Mouse (Mus musculus) embryonic facial prominence, embryonic 11.5 days (tissue): ENCODE results near the gene Rxfp2. TPM values are rescaled to one million over a fixed set of nuclear protein-coding genes. Genes with fewer than 3 reads are reported as not detected.

Source experiments
- ATAC-seq: fragments of 200-750 bp; cut with Nextera tagmentation; replicated peaks from 2 replicates; pipeline ENCODE4 v1.8.0; 2017; ENCODE audit warnings: low read depth; ENCODE audit not compliant: insufficient number of reproducible peaks, low FRiP score, low TSS enrichment
- DNase-seq: peaks from one replicate; pipeline ENCODE4 v3.0.0-alpha.2; 2015; ENCODE audit warnings: low spot score
- H3K27ac ChIP-seq: fragments of 300-500 bp; sonication (generic); replicated peaks from 2 replicates; pipeline ENCODE4 v1.5.1; 2014; ENCODE audit warnings: mild to moderate bottlenecking, low read depth, low read length, control low read depth
- H3K27me3 ChIP-seq: fragments of 300-500 bp; sonication (generic); 2 replicates; pipeline ENCODE4 v1.6.1; 2014; ENCODE audit warnings: mild to moderate bottlenecking, low read length, moderate library complexity, mixed read lengths; ENCODE audit not compliant: control insufficient read depth, insufficient read depth
- H3K36me3 ChIP-seq: fragments of 300-500 bp; sonication (generic); replicated peaks from 2 replicates; pipeline ENCODE4 v1.6.1; 2014; ENCODE audit warnings: low read depth, mild to moderate bottlenecking, low read length, moderate library complexity, mixed read lengths; ENCODE audit not compliant: control insufficient read depth, insufficient read depth
- H3K4me1 ChIP-seq: fragments of 300-500 bp; sonication (generic); 2 replicates; pipeline ENCODE4 v1.6.1; 2014; ENCODE audit warnings: low read length, mixed read lengths; ENCODE audit not compliant: control insufficient read depth, insufficient read depth
- H3K4me2 ChIP-seq: fragments of 300-500 bp; sonication (generic); 2 replicates; pipeline ENCODE4 v1.6.1; 2014; ENCODE audit warnings: low read depth, mild to moderate bottlenecking, control low read depth, low read length, moderate library complexity
- H3K4me3 ChIP-seq: fragments of 300-500 bp; sonication (generic); 2 replicates; pipeline ENCODE4 v1.5.1; 2014; ENCODE audit warnings: low read depth, low read length, control low read depth
- H3K9ac ChIP-seq: fragments of 300-500 bp; sonication (generic); replicated peaks from 2 replicates; pipeline ENCODE4 v1.6.1; 2014; ENCODE audit warnings: mild to moderate bottlenecking, control low read depth, low read length
- H3K9me3 ChIP-seq: fragments of 300-500 bp; sonication (generic); replicated peaks from 2 replicates; pipeline ENCODE4 v1.6.1; 2016; ENCODE audit warnings: mild to moderate bottlenecking, low read length, inconsistent platforms, mixed read lengths; ENCODE audit not compliant: control insufficient read depth
- WGBS: fragments of 180-500 bp; shearing (Covaris S2); extraction: QIAGEN DNeasy Blood & Tissue Kit; methylation state at CpG from one replicate; pipeline ENCODE4 v1.1.7; 2014; 5-methylcytosine and 5-hydroxymethylcytosine counted together
- polyA plus RNA-seq: library from polyadenylated mRNA; unstranded; fragments of >200 nt; fragmentation: Nextera tagmentation; extraction: Ambion mirVana; gene quantifications from 2 replicates; pipeline ENCODE4 v1.2.1, GENCODE M21; 2014

Gene Rxfp2
- polyA plus RNA-seq, 1 experiment from 2014 or later = 0.41 TPM

- no peaks in the 10 kb centered on the region for H3K36me3 ChIP-seq
- no peaks in the 10 kb centered on the region for H3K9me3 ChIP-seq
- DNase-seq = no peak
- no peak overlapping the region for H3K9ac ChIP-seq
- no peak overlapping the region for H3K27ac ChIP-seq
- H3K27me3 ChIP-seq = no peaks in the 10 kb centered on the region
- WGBS = 50% methylated on average over 6 of the region's 6 CpGs
- no peak overlapping the region for H3K4me3 ChIP-seq
- no peak; the same call in 1 of the 2 replicates for ATAC-seq
- H3K4me1 ChIP-seq = no peaks in the 10 kb centered on the region
- H3K4me2 ChIP-seq = no peak overlapping the region
Observed at GRCm38 (mm10) chr5:150005355-150005754, 13.1 kb upstream of the Rxfp2 start.

DNA sequence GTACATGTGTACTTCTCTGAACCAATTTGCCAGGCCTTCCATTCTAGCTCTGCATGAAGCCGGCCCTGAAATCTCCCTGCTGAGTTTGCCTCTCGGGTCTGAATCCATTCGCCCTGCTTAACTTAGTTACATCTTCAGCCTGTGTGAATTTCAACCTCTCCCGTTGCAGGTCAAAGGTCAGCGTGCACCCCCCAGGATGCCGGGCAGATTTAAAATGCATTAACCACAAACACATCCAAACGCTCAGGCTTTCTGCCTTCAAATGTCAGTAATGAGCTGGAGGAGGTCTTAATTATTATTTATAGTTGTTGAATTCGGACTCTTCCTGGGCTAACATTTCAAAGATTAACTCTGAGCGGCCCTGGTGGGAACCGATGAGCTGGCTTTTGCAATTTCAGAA, 1.6 kb upstream of the Rxfp2 start:
- DNase-seq (peak; percentile 17), ATAC-seq (no peak)
- Histone ChIP-seq H3K9me3 (no peaks in the 10 kb centered on the region), H3K27me3 (no peaks in the 10 kb centered on the region), H3K4me2 (no peak overlapping the region), H3K9ac (no peak overlapping the region), H3K36me3 (no peaks in the 10 kb centered on the region), H3K4me3 (no peak overlapping the region), H3K4me1 (no peaks in the 10 kb centered on the region), H3K27ac (no peak overlapping the region)
- WGBS = 19% methylated on average over 10 of the region's 10 CpGs

- Histone ChIP-seq H3K4me3 (no peak overlapping the region), H3K9ac (no peak overlapping the region), H3K27me3 (no peaks in the 10 kb centered on the region), H3K9me3 (no peaks in the 10 kb centered on the region), H3K36me3 (no peaks in the 10 kb centered on the region), H3K4me2 (no peak overlapping the region), H3K4me1 (no peaks in the 10 kb centered on the region), H3K27ac (no peak overlapping the region)
- ATAC-seq (no peak), DNase-seq (no peak)
- WGBS = 44% methylated on average over 9 of the region's 9 CpGs
Observed at GRCm38 (mm10) chr5:150017672-150018071, 803 bp upstream of the Rxfp2 start.

- Histone ChIP-seq H3K4me1 (no peaks in the 10 kb centered on the region), H3K27ac (no peak overlapping the region), H3K9ac (no peak overlapping the region), H3K4me3 (no peak overlapping the region), H3K36me3 (no peaks in the 10 kb centered on the region), H3K4me2 (no peak overlapping the region), H3K9me3 (no peaks in the 10 kb centered on the region), H3K27me3 (no peaks in the 10 kb centered on the region)
- DNase-seq = peak; percentile 93
- 4% methylated on average over 6 of the region's 6 CpGs for WGBS
- no peak for ATAC-seq
Observed at GRCm38 (mm10) chr5:150020851-150021250, 2.4 kb downstream of the Rxfp2 start.

- no peak for DNase-seq
- no peak overlapping the region for H3K27ac ChIP-seq
- no peaks in the 10 kb centered on the region for H3K27me3 ChIP-seq
- H3K4me3 ChIP-seq = no peak overlapping the region
- 76% methylated on average over 4 of the region's 4 CpGs for WGBS
- no peaks in the 10 kb centered on the region for H3K9me3 ChIP-seq
- H3K4me1 ChIP-seq = no peaks in the 10 kb centered on the region
- no peak for ATAC-seq
- no peaks in the 10 kb centered on the region for H3K36me3 ChIP-seq
- no peak overlapping the region for H3K4me2 ChIP-seq
- H3K9ac ChIP-seq = no peak overlapping the region
Observed at GRCm38 (mm10) chr5:150021805-150022204, 3.3 kb downstream of the Rxfp2 start.

- no peaks in the 10 kb centered on the region for H3K36me3 ChIP-seq
- H3K4me3 ChIP-seq = no peak overlapping the region
- H3K4me2 ChIP-seq = no peak overlapping the region
- no peaks in the 10 kb centered on the region for H3K4me1 ChIP-seq
- 86% methylated on average over 18 of the region's 18 CpGs for whole genome bisulfite sequencing
- no peak for ATAC-seq
- H3K27me3 ChIP-seq = no peaks in the 10 kb centered on the region
- no peaks in the 10 kb centered on the region for H3K9me3 ChIP-seq
- no peak overlapping the region for H3K27ac ChIP-seq
- no peak for DNase-seq
- H3K9ac ChIP-seq = no peak overlapping the region
Observed at GRCm38 (mm10) chr5:150022556-150022955, 4.1 kb downstream of the Rxfp2 start.

DNA sequence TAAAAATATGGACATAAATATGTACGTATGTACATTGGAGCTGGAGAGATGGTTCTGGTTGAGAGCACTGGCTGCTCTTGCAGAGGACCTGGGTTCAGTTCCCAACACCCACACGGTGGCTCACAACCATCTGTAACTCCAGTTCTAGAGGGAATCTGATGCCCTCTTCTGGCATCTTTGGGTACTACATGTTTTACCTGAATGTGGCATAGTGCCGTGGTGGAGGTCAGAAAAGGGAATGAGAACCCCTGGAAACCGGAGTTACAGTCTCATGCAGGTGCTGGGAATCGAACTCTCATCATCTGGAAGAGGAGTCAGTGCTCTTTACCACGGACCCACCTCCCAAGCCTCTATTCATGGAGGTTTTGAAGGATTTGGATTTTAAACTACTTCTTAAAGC, 5.0 kb downstream of the Rxfp2 start:
- no peaks in the 10 kb centered on the region for H3K27me3 ChIP-seq
- no peak for DNase-seq
- H3K4me1 ChIP-seq = no peaks in the 10 kb centered on the region
- no peaks in the 10 kb centered on the region for H3K9me3 ChIP-seq
- no peak for ATAC-seq
- WGBS = 89% methylated on average over 6 of the region's 6 CpGs
- H3K4me2 ChIP-seq = no peak overlapping the region
- no peak overlapping the region for H3K4me3 ChIP-seq
- H3K36me3 ChIP-seq = no peaks in the 10 kb centered on the region
- H3K27ac ChIP-seq = no peak overlapping the region
- no peak overlapping the region for H3K9ac ChIP-seq

- Histone ChIP-seq H3K9me3 (no peaks in the 10 kb centered on the region), H3K27me3 (no peaks in the 10 kb centered on the region), H3K4me1 (no peaks in the 10 kb centered on the region), H3K36me3 (no peaks in the 10 kb centered on the region), H3K4me3 (no peak overlapping the region), H3K4me2 (no peak overlapping the region), H3K27ac (no peak overlapping the region), H3K9ac (no peak overlapping the region)
- ATAC-seq = no peak
- 70% methylated on average over 2 of the region's 2 CpGs for WGBS
- DNase-seq = no peak
Observed at GRCm38 (mm10) chr5:150024188-150024587, 5.7 kb downstream of the Rxfp2 start.
